Mouse (Mus musculus) spleen, adult 10 weeks (tissue): ENCODE results near the gene Crisp4. TPM values are rescaled to one million over a fixed set of nuclear protein-coding genes. Genes with fewer than 3 reads are reported as not detected.

Source experiments
- polyA plus RNA-seq: library from polyadenylated mRNA; stranded (reverse); fragments of 350-450 nt; fragmentation: Illumina TruSeq; extraction: RNeasy Lipid Tissue Mini Kit (QIAGEN cat#74804); gene quantifications from one replicate; pipeline ENCODE4 v1.2.3, GENCODE M21; 2015; ENCODE audit warnings: low replicate concordance; ENCODE audit not compliant: insufficient read depth

The Crisp4 gene
- not detected for polyA plus RNA-seq

DNA sequence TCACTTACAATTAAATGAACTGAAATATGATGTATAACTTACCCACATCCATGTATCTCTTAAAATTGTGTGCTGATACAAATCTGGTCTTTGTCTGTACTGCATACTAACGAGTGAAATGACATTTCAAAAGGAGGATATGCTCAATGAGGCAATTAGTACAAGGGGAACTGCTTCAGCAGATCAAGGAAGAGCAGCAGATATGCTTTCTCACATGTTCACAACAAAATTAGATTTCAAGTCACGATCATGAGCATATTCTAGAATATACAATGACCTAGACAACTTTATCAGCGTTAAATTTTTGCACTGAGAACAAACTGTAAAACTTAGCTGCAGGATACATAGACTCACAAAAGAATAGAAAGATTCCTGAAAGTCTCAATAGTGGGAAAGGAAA lies at the start of gene Crisp4:
Crisp4 (minus strand) TSS at position 101 of the 400 bp plus-strand sequence.

Other genes starting within 250 kb of the Crisp4 start
- not detected for gene Defb18, start 91.5 kb upstream of the Crisp4 start, polyA plus RNA-seq
- gene Defb41, start 119.2 kb upstream of the Crisp4 start, polyA plus RNA-seq: not detected